Mouse (Mus musculus) layer of hippocampus, postnatal 10 days (tissue): ENCODE data around the gene Magi3. TPM values are rescaled to one million over a fixed set of nuclear protein-coding genes. Genes with fewer than 3 reads are reported as not detected.

Source experiments
- DNase-seq, 2 experiments: peaks; one replicate each; pipeline ENCODE4 v3.0.0; 2021; ENCODE audit warnings: low spot score in 2 of 2
- long read RNA-seq: library from polyadenylated mRNA; stranded (forward); transcript quantifications from one replicate; pipeline ENCODE4 v2.0.0, GENCODE M21; 2023
- total RNA-seq, 2 experiments: library from RNA; stranded (reverse); gene quantifications; 2 replicates each; pipeline ENCODE4 v1.2.3; 2021

The Magi3 gene
- total RNA-seq = 10 to 100 TPM; 25.1 to 26.2 TPM
- long read RNA-seq, full-length matches to known transcripts = 3 of 8 reads
- long read RNA-seq, partial matches to known transcripts = 1 of 8 reads
- long read RNA-seq, other reads (novel, unspliced or antisense) = 4 of 8 reads

GRCm38 (mm10) chr3:104220295-104220965 lies at the start of gene Magi3:
Gene Magi3, minus strand, starts transcription at chr3:104220374.
- peak; percentile 96 to 97 for DNase-seq

- no peak for DNase-seq
Measured at GRCm38 (mm10) chr3:104264530-104265145, 44.5 kb upstream of the Magi3 start.

DNA sequence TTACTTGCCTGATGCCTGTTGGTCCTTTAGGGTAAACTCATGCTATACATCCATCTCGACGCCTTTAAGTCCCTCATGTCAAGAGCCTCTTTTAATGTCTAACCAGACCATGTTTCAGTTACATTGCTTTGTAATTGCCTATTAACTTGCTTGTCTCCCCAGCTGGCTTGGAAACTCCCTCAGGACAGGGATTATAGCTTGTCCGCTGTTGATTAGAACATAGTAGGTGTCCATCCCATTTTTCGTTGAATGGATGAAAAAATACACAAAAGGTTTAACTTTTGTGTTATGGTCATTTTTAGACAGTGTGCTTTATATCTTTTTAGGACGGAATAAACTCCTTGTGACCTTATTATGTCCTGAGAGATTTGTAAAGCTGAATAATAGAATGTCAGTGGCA lies 40.0 kb upstream of the Magi3 start:
- no peak for DNase-seq

DNA sequence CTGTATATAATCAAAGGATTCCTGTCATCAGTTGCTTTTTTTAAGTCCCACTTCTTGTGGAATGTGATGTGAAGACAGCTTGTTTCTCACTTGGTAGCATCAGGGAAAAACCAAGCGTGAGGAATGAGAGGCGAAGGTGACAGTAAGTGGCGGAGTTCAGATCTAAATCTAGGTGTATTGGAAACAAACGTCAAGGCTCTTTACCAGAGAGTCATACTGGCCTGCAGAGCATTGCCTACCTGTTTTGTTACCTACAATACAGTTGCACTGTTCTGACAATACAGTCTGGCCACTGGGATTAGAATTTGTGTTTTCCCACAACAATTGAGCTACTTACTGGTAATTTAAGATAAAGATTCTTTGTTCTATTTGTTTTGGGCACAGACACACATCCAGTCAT lies 39.0 kb upstream of the Magi3 start:
- no peak for DNase-seq

DNA sequence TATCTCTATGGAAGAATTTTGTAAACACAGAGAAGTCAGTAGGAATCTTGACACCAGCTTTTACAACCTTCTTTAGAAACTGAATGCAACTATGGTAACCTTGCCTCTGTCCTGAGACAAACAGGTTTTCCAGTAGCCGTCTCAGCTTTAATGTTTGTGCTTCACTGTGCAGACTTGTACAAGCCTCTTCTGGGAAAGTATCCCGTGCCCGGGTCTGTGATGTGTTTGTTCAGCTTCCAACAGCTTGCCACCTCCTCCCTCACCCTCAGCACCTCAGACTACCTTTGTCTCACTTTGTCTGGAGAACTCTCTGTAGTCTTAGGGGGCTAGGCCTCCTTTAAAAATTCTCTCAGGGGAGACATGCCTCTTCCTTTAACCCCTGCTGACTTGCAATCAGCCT lies 36.9 kb upstream of the Magi3 start:
- DNase-seq = no peak

DNA sequence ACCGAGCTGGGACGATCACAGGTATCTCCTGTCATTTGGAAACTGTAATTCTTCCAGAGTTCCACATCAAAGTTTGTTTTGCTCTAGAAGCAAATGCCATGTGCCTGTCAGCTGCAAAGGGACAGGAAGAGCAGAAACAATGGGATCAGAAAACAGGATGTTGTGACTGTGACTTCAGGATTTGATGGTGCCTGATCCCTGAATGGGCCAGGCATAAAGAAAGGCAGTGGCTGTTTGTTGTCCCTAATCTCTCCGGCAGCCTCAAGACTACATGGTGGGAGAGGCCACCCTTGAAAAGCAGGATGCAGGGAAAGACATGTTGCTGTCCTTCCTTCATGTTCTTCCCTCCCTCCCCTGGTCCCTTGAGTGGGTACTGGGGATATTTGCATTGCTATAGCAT lies 33.6 kb upstream of the Magi3 start:
- DNase-seq = no peak

DNA sequence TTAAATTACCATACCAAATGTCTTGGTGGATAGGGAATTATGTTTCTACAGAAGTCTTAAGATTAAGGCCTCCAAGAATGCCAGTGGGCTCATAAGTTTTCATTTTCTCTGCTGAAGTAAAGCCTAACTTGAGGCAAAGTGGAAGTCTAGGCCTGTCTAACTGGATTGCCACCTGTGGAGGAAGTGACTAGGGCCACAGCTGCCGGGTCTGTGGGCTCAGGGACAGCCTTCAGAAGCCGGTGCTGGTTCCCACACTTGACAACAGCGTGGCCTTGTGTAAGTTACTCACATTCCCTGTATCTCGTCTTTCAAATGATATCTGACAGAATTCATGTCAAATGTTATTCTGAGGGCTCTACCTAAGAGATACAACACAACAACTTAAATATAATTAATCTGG lies 27.7 kb upstream of the Magi3 start:
- no peak for DNase-seq

DNA sequence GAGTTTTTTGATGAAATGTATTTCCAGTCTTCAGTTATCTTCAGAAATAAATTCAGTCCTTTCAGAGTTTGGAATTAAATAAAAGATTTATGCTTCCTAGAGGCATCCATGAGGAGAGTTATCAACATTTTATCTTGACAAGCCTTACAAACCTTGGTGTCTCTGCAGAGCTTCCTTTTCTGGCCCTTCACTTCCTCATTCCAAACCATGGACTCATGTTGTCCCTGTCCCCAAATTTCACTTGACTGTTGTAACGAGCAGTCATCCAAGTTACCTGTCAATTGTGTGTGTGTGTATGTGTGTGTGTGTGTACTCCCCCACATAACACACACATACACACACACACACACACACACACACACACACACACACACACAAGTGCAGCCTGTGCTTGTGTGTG lies 26.9 kb upstream of the Magi3 start:
- DNase-seq = no peak

DNA sequence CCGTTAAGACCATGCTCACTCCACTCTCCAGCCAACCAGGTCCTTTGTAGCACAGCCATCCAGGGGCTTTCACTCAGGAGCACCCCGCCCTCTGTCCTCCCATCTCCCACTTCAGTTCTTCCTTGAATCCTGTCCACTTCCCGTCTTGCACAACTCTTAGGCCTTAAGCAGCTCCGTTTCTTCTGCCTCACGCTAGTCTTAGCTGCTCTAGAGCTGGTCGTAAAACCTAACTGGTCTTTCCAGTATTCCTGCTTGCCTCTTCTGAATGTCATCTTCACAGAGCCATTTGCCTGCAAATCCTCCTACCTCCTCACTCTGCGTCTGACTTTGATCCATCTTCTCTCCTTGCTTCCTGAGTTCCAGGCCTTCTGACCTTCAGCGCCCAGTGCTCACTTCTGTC lies 24.2 kb upstream of the Magi3 start:
- DNase-seq = no peak

GRCm38 (mm10) chr3:104243972-104244371 lies 23.8 kb upstream of the Magi3 start:
- no peak for DNase-seq

DNA sequence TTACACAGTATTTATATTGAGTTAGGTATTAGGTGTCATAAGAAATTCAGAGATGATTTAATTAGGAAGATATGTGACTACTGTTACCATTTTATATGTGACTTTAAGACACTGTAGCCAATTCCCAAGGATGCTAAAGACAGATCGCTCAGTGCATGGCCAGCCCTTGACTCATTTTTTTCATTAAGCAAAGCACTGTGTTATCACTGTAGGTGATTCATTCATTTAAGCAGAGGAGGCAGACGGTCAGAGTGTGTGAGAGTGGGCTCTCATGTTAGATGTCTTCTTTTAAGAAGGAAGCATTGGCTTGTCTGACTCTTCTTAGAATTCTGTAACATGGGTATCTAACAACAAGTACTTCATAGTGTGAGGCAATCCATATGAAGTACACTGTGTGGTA lies 19.6 kb upstream of the Magi3 start:
- DNase-seq = no peak

DNA sequence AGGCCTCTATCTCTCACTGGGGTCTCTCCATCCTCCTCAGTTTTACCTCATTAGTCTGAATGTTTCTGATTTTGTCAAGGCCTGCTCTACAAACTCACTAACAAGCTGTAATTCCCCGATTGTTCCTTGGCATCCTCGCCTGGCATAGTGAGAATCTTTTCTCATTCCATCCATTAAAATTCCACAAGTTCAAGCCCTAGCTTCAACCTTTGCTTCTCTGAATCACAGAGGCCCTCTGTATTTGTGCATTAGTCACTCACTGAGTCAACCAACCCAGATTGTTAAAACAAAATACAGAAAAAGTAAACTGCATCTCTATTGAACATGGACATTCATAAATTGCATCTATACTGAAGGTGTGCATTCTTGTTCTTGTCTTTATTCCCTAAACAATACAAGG lies 19.2 kb upstream of the Magi3 start:
- DNase-seq = no peak

- DNase-seq = no peak
Measured at GRCm38 (mm10) chr3:104237846-104238440, 17.8 kb upstream of the Magi3 start.

DNA sequence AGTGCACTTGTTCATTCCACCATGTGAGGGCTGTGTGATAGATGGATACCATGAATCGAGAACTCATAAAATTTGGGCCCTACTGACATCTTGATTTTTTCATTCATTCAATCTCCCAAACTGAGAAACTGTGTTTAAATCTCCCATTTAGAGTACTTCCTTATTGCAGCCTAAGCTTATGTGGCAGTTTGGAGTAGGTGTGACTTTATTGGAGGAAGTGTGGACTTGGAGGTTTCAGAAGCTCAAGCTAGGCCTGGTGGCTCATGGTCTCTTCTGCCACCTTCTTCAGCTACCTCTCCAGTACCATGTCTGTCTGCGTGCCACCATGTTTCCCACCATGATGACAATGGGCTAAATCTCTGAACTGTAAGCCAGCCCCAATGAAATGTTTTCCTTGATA lies 15.9 kb upstream of the Magi3 start:
- DNase-seq = no peak

DNA sequence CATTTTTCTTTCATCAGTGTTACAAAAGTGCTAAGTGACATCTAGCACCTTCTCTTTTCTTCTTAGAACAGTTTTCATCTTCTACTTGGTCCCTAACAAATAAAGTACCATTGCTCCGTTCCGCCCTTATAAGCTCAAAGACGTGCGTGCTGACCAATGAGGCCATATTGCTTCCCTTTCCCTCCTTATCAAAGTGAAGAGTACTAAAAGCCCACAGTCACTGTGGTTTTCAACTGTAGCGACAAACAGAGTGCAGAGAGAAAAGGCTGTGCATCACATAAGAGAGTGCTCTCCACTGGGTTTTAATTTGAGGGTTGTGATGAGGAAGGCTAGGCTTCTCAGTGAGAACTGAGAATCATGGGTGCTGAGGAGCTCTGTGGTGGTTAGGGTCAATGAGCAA lies 14.9 kb upstream of the Magi3 start:
- no peak for DNase-seq

GRCm38 (mm10) chr3:104233366-104234312 lies 13.5 kb upstream of the Magi3 start:
- DNase-seq = no peak

DNA sequence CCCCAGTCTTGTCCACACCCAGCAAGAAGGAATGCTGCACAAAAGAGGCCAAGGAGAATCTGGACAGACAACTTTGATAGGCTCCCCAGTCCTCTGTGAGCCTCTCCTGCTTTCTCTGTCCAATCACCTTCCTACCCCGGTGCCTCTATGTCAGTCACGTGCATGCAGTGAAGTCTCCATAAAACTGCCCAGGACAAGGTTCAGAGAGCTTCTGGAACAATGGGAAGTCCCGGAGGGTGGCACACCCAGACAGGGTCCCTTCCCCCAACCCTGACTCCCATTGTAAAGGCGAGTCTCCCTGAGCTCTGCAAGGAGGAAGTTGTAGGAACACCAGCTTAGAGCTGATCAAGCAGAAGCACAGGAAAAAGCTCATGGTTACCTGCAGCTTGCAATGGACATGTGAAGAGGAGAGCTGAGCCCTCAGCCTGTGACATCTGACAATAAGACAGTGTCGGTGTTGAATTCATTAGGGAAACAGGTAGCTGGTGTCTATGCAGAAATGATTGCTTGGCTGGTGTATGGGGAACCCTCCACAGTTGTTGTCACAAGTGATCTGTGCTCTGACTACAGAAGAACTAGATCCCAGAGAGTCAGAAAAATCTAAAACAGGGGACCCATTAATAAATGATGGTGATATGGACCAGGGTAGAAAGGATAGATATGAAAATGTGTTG lies 7.4 kb upstream of the Magi3 start:
- DNase-seq = no peak

GRCm38 (mm10) chr3:104226731-104227130 lies 6.6 kb upstream of the Magi3 start:
- no peak for DNase-seq

- DNase-seq = no peak
Measured at GRCm38 (mm10) chr3:104221156-104221555, 982 bp upstream of the Magi3 start.

DNA sequence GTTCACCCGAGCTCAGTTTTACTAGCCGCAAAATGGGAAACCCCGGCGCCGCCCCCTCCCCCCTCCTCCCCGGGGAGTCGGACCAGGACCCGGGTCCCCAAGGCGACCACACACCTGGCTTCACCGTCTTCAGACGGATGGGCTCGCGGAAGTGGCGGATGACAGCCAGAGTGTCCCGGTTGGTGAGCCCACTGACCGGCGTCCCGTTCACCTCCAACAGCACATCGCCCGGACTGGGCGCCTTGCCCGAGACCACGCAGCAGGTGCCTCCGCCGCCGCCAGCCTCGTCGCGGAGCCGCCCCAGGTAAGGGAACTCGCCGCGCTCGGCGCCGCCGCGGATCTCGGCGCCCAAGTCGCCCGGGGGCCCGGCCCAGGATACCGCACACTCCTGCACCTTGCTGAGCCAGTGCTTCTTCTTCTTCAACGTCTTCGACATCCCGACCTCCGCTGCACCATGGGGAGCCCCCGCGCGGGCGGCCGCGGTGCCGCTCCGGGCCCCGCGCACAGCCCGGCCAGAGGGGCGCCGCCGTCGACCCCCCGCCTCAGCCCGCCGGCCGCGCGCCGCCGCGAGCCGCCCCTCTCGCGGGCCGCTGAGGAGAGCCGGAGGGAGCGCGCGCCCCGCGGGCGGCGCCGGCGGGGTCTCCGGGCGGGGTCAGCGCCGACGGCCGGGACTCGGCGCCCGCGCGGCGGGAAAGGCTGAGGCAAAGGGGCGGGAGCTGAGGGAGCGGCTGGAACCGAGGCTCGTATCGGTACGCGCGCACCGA lies 461 bp downstream of the Magi3 start:
- peak; percentile 43 to 66 for DNase-seq
